Mouse (Mus musculus): ENCODE results near the gene Get4.

- TF ChIP-seq CTCF (IDR thresholded peaks at IDR 0.05; ENCODE audit: low read depth), result no peak
- no peak for TF ChIP-seq EP300 (optimal IDR thresholded peaks at IDR 0.05)
Measured at GRCm38 (mm10) chr5:139294089-139294488, 42.0 kb downstream of the Get4 start.
